Comparison of ENCODE assay signal across 9 mouse cellular contexts in the genomic region with DNA sequence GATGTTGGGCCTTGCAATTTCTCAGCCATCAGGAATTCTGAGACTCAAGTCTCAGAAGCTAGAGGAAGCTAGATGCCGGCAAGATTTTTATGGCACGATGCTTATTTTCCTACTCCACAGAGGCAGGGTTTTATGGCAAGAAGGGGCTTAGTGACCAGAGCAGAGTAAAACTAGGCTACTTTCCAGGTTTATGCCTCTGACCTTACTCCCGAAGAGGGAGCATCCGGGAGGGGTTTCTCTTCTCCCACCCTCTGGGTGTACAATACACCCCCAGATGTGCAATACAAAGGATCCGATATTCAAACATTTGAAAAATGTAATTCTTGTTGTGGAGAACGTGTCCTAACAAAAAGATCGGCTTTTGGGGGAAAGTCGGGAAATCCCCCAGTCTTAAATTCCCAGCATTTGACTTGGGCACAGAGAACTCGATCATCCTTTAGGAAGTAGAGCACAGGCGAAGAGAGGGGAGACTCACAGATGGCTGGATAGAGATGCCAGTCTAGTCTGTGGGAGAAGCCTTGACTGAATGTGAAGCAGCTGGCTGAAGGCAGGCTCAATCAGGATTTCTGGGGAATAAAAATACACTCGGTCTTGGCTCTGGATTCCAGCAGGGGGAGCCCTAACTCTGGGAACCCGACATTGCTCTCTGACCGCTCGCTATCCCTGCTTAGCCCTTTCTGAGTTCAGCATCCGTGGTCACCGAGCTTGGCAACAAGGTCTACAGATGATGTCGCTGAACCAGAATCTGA. TPM values are rescaled to one million over a fixed set of nuclear protein-coding genes. Genes with fewer than 3 reads are reported as not detected.
A peak's percentile ranks its signal among the peaks of the same experiment; 100 is the strongest.
DNase-seq lines count a peak whose midpoint lies in the region; ATAC-seq and TF ChIP-seq lines count a peak whose summit lies in the region.
"Had no signal": no experiment of that assay in that cellular context is flagged by ENCODE, and none has a peak within 500 bp of the region (broad histone marks: within the 10 kb centered on the region; RNA-seq: fewer than 3 reads in every experiment).

No protein-coding gene starts in this region.

- H3K9me3 ChIP-seq in G1E (replicated peaks): no peaks in the 10 kb centered on the region
- no peaks in the 10 kb centered on the region for H3K9me3 ChIP-seq in forebrain, embryonic 13.5 days (replicated peaks)
- H3K9me3 ChIP-seq: liver, embryonic 15.5 days had no signal

- peaks cover 24% of the 10 kb centered on the region for H3K27me3 ChIP-seq in G1E (ENCODE audit: insufficient read depth, low read length)
- peaks cover 36% of the 10 kb centered on the region for H3K27me3 ChIP-seq in forebrain, embryonic 13.5 days

- peak overlapping the region; percentile 32 for H3K4me2 ChIP-seq in forebrain, embryonic 13.5 days
- H3K4me2 ChIP-seq: liver, embryonic 15.5 days had no signal

- H3K4me1 ChIP-seq in G1E (ENCODE audit: insufficient read depth, low read depth, low read length): 0 out of 2 replicates have a peak, but pooled peaks cover 3% of the 10 kb centered on the region
- peaks cover 14% of the 10 kb centered on the region for H3K4me1 ChIP-seq in forebrain, embryonic 13.5 days
- peaks cover 4% of the 10 kb centered on the region; the same call in 1 of the 2 replicates for H3K4me1 ChIP-seq in olfactory bulb, adult 2 months (ENCODE audit: control insufficient read depth, insufficient read depth, low read length)
- H3K4me1 ChIP-seq: liver, embryonic 15.5 days had no signal

- ATAC-seq in G1E (ENCODE audit: extremely low read depth, insufficient number of reproducible peaks, low FRiP score, poor library complexity, severe bottlenecking): no peak
- peak; percentile 89 for ATAC-seq in cerebellum, adult (ENCODE audit: insufficient number of reproducible peaks, low FRiP score, low TSS enrichment)
- peak; percentile 93 for ATAC-seq in forebrain, embryonic 13.5 days

- peak; percentile 22 for DNase-seq in G1E (ENCODE audit: low spot score)
- peak; percentile 86 to 91 for DNase-seq in heart, postnatal 14 days
- peak; percentile 73 for DNase-seq in large intestine, adult 2 months (ENCODE audit: low read depth, low spot score)
- DNase-seq in lung, adult 18-20 months: peak; percentile 52 to 67
- DNase-seq in thymus, postnatal 4 days: peak; percentile 58

- H3K36me3 ChIP-seq in G1E (replicated peaks): no peaks in the 10 kb centered on the region
- H3K36me3 ChIP-seq in forebrain, embryonic 13.5 days (ENCODE audit: poor library complexity, severe bottlenecking): no peaks in the 10 kb centered on the region
- H3K36me3 ChIP-seq: liver, embryonic 15.5 days had no signal

- peak; percentile 46; the same call in 1 of the 2 replicates for TF ChIP-seq CTCF in G1E (IDR thresholded peaks at IDR 0.05; ENCODE audit: low read depth, low read length)
- peak; percentile 65 for TF ChIP-seq CTCF in olfactory bulb, adult 2 months (IDR thresholded peaks at IDR 0.05; ENCODE audit: insufficient read depth, low read depth, low read length)

- no peak overlapping the region for H3K4me3 ChIP-seq in G1E (ENCODE audit: low read depth, low read length)
- H3K4me3 ChIP-seq in forebrain, embryonic 13.5 days: no peak overlapping the region
- H3K4me3 ChIP-seq in olfactory bulb, adult 2 months (ENCODE audit: insufficient read depth, low read depth, low read length): peak overlapping the region; percentile 26
- H3K4me3 ChIP-seq: liver, embryonic 15.5 days had no signal

- H3K27ac ChIP-seq in forebrain, embryonic 13.5 days: no peak overlapping the region; the same call in 1 of the 2 replicates
- H3K27ac ChIP-seq in olfactory bulb, adult 2 months (ENCODE audit: insufficient read depth, low read depth, low read length): no peak overlapping the region
- H3K27ac ChIP-seq: liver, embryonic 15.5 days had no signal

- intact Hi-C loops in heart, postnatal 14 days (cut with DNase I): loop anchor here (5.0 to 10.0 kb wide), 5 partner anchors 106 to 761 kb away; a partner anchor contains a TSS

- 16% methylated on average over 17 of the region's 17 CpGs for WGBS in forebrain, embryonic 13.5 days
- WGBS in large intestine, adult 2 months: 10% methylated on average over 17 of the region's 17 CpGs
- WGBS in olfactory bulb, adult 2 months: 22% methylated on average over 17 of the region's 17 CpGs

- TF ChIP-seq POLR2A in olfactory bulb, adult 2 months (IDR thresholded peaks at IDR 0.05; ENCODE audit: insufficient read depth, low read depth, low read length): no peak

- H3K9ac ChIP-seq in forebrain, embryonic 13.5 days: peak overlapping the region; percentile 30; the same call in 1 of the 2 replicates
- H3K9ac ChIP-seq: liver, embryonic 15.5 days had no signal

RNA-seq across cellular contexts. Expression of a gene that starts 40.2 kb away (rescaled TPM):
- 124 and 167 TPM in 2 replicates for total RNA-seq in G1E (2014; fragmentation: Nextera tagmentation)
- 162 and 191 TPM in 2 replicates for total RNA-seq in G1E (2017)
- 84.1 and 90.9 TPM in 2 replicates for polyA plus RNA-seq in G1E (2012)
- 198 and 207 TPM in 2 replicates for polyA plus RNA-seq in forebrain, embryonic 13.5 days (2015; fragmentation: Nextera tagmentation; extraction: Ambion mirVana)
- 1 to 10 TPM; 2.9 to 9.4 TPM for total RNA-seq in heart, postnatal 14 days (2021)
- 47.4 and 48.9 TPM in 2 replicates for polyA plus RNA-seq in large intestine, adult 2 months (2012; rRNA removed)
- polyA plus RNA-seq in olfactory bulb, adult 2 months (2012; ENCODE audit: insufficient read depth, insufficient read length, low replicate concordance, missing spikeins): 382 TPM in 1 of 2 replicates, not detected in the other

Comparison
In these comparisons a context has a peak if more than half of its experiments do, and no peak if none do; other contexts are left out.
1. DNase-seq: peak in every context shown above with its lines; median percentile 88 in heart, postnatal 14 days; 73 in large intestine, adult 2 months; 60 in lung, adult 18-20 months; 58 in thymus, postnatal 4 days; 22 in G1E.